Mouse (Mus musculus): ENCODE results near the gene Ecd.

Gene Ecd

GRCm38 (mm10) chr14:20347991-20348541 lies at the start of gene Ecd, which contains the start of gene Fam149b:
Gene Ecd (minus strand): TSS chr14:20348121.
Gene Fam149b (plus strand): TSS chr14:20348162.
- peak; percentile 88 for DNase-seq

GRCm38 (mm10) chr14:20397220-20397619 lies 49.3 kb upstream of the Ecd start:
- DNase-seq, result no peak

GRCm38 (mm10) chr14:20393205-20393913 lies 45.4 kb upstream of the Ecd start, which contains the start of gene Mrps16:
Gene Mrps16 (minus strand): TSS chr14:20393634.
- peak; percentile 94 for DNase-seq

GRCm38 (mm10) chr14:20392326-20392725 lies 44.4 kb upstream of the Ecd start:
- DNase-seq, result no peak

- DNase-seq, result no peak
Observed at GRCm38 (mm10) chr14:20389446-20390079, 41.6 kb upstream of the Ecd start.

- DNase-seq, result peak; percentile 94
Observed at GRCm38 (mm10) chr14:20388441-20389129, 40.7 kb upstream of the Ecd start, which contains the start of gene Dnajc9. Gene Dnajc9 (minus strand): TSS chr14:20388910.

- no peak for DNase-seq
Observed at GRCm38 (mm10) chr14:20379753-20380430, 32.0 kb upstream of the Ecd start.

GRCm38 (mm10) chr14:20379087-20379640 lies 31.2 kb upstream of the Ecd start:
- no peak for DNase-seq

- no peak for DNase-seq
Observed at GRCm38 (mm10) chr14:20378313-20379061, 30.6 kb upstream of the Ecd start.

GRCm38 (mm10) chr14:20377112-20377521 lies 29.2 kb upstream of the Ecd start:
- no peak for DNase-seq

GRCm38 (mm10) chr14:20371854-20372253 lies 23.9 kb upstream of the Ecd start:
- no peak for DNase-seq

- no peak for DNase-seq
Observed at GRCm38 (mm10) chr14:20370798-20371197, 22.9 kb upstream of the Ecd start.

GRCm38 (mm10) chr14:20368271-20368670 lies 20.4 kb upstream of the Ecd start:
- DNase-seq, result no peak

GRCm38 (mm10) chr14:20363230-20363629 lies 15.3 kb upstream of the Ecd start:
- DNase-seq, result no peak

GRCm38 (mm10) chr14:20347441-20347990 lies 405 bp downstream of the Ecd start:
- DNase-seq, result no peak

GRCm38 (mm10) chr14:20345885-20346284 lies 2.0 kb downstream of the Ecd start:
- no peak for DNase-seq

GRCm38 (mm10) chr14:20340866-20341265 lies 7.1 kb downstream of the Ecd start:
- no peak for DNase-seq

- no peak for DNase-seq
Observed at GRCm38 (mm10) chr14:20340149-20340548, 7.8 kb downstream of the Ecd start.

GRCm38 (mm10) chr14:20339415-20339814 lies 8.5 kb downstream of the Ecd start:
- DNase-seq, result no peak

GRCm38 (mm10) chr14:20331316-20331715 lies 16.6 kb downstream of the Ecd start:
- DNase-seq, result no peak

- DNase-seq, result no peak
Observed at GRCm38 (mm10) chr14:20328474-20328873, 19.4 kb downstream of the Ecd start.
